Mouse (Mus musculus): ENCODE measurements around the gene Sap30bp. TPM values are rescaled to one million over a fixed set of nuclear protein-coding genes. Genes with fewer than 3 reads are reported as not detected.
A peak's percentile ranks its signal among the peaks of the same experiment; 100 is the strongest.

The Sap30bp gene
- polyA plus RNA-seq, 1 experiment from 2014 or later: 28.3 TPM

GRCm38 (mm10) chr11:115971016-115971415 is 37.9 kb downstream of the Sap30bp start:
- H3K27me3 ChIP-seq (ENCODE audit: control insufficient read depth, insufficient read depth, low read length): peaks cover 28% of the 10 kb centered on the region
- H3K4me3 ChIP-seq (ENCODE audit: low read depth, low read length): no peak overlapping the region
- 71% methylated on average over 6 of the region's 6 CpGs for WGBS (ENCODE audit: insufficient replicate concordance)
- H3K4me1 ChIP-seq (ENCODE audit: control insufficient read depth, insufficient read depth, low read length): peaks cover 10% of the 10 kb centered on the region
- no peak overlapping the region for H3K27ac ChIP-seq (ENCODE audit: low read depth, low read length)
- H3K36me3 ChIP-seq (ENCODE audit: control insufficient read depth, insufficient read depth, low read length): peaks cover 10% of the 10 kb centered on the region
- no peaks in the 10 kb centered on the region for H3K9me3 ChIP-seq (replicated peaks; ENCODE audit: control insufficient read depth, low read length)
- no peak for ATAC-seq (replicated peaks; ENCODE audit: insufficient number of reproducible peaks, low FRiP score, low TSS enrichment)
- H3K9ac ChIP-seq (ENCODE audit: low read depth, low read length): no peak overlapping the region
- H3K4me2 ChIP-seq: no peak overlapping the region

- 12% methylated on average over 43 of the region's 58 CpGs for WGBS (ENCODE audit: insufficient replicate concordance)
- Histone ChIP-seq H3K4me1 (ENCODE audit: control insufficient read depth, insufficient read depth, low read length) (peaks cover 6% of the 10 kb centered on the region), H3K27ac (ENCODE audit: low read depth, low read length) (no peak within 1 kb of the TSS), H3K9ac (ENCODE audit: low read depth, low read length) (peak within 1 kb of the TSS; percentile 63), H3K9me3 (replicated peaks; ENCODE audit: control insufficient read depth, low read length) (no peaks in the 10 kb centered on the region), H3K4me3 (ENCODE audit: low read depth, low read length) (peak within 1 kb of the TSS; percentile 54), H3K27me3 (ENCODE audit: control insufficient read depth, insufficient read depth, low read length) (peaks cover 49% of the 10 kb centered on the region), H3K4me2 (peak within 1 kb of the TSS; percentile 84), H3K36me3 (ENCODE audit: control insufficient read depth, insufficient read depth, low read length) (no peaks in the 10 kb centered on the region)
- no peak for ATAC-seq (replicated peaks; ENCODE audit: insufficient number of reproducible peaks, low FRiP score, low TSS enrichment)
Measured at GRCm38 (mm10) chr11:115974309-115975082, 41.4 kb downstream of the Sap30bp start, which contains the start of gene Itgb4. Gene Itgb4, plus strand, starts transcription at chr11:115974709.

- H3K27me3 ChIP-seq (ENCODE audit: control insufficient read depth, insufficient read depth, low read length): peaks cover 49% of the 10 kb centered on the region
- no peaks in the 10 kb centered on the region for H3K9me3 ChIP-seq (replicated peaks; ENCODE audit: control insufficient read depth, low read length)
- 5% methylated on average over 15 of the region's 18 CpGs for WGBS (ENCODE audit: insufficient replicate concordance)
- no peak overlapping the region for H3K27ac ChIP-seq (ENCODE audit: low read depth, low read length)
- peak overlapping the region; percentile 84 for H3K4me2 ChIP-seq
- H3K9ac ChIP-seq (ENCODE audit: low read depth, low read length): peak overlapping the region; percentile 63
- peak overlapping the region; percentile 54 for H3K4me3 ChIP-seq (ENCODE audit: low read depth, low read length)
- no peak for ATAC-seq (replicated peaks; ENCODE audit: insufficient number of reproducible peaks, low FRiP score, low TSS enrichment)
- peaks cover 6% of the 10 kb centered on the region for H3K4me1 ChIP-seq (ENCODE audit: control insufficient read depth, insufficient read depth, low read length)
- H3K36me3 ChIP-seq (ENCODE audit: control insufficient read depth, insufficient read depth, low read length): no peaks in the 10 kb centered on the region
Measured at GRCm38 (mm10) chr11:115975083-115975420, 42.0 kb downstream of the Sap30bp start.

DNA sequence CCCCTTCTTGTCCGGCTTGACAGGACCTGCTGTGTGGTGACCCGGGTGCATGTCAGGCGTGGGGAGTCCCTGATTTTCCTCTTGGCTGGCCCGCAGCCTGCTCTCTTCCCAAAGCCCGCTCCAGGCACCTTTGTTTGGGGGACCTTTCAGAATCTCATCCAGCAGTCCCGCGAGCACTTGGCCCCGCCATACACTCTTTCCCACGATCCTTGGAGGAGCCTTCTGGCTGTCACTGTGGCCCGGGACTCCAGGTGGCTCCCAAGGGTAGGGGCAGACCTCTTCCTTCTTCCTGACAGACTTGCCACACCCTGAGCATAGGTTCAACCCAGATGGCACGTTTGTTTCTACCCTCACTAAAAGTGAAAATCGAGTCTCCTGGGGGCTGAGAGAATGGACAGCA is 42.5 kb downstream of the Sap30bp start:
- peaks cover 6% of the 10 kb centered on the region for H3K4me1 ChIP-seq (ENCODE audit: control insufficient read depth, insufficient read depth, low read length)
- no peak for ATAC-seq (replicated peaks; ENCODE audit: insufficient number of reproducible peaks, low FRiP score, low TSS enrichment)
- H3K27ac ChIP-seq (ENCODE audit: low read depth, low read length): no peak overlapping the region
- 37% methylated on average over 12 of the region's 12 CpGs for WGBS (ENCODE audit: insufficient replicate concordance)
- peaks cover 51% of the 10 kb centered on the region for H3K27me3 ChIP-seq (ENCODE audit: control insufficient read depth, insufficient read depth, low read length)
- no peak overlapping the region for H3K9ac ChIP-seq (ENCODE audit: low read depth, low read length)
- H3K36me3 ChIP-seq (ENCODE audit: control insufficient read depth, insufficient read depth, low read length): no peaks in the 10 kb centered on the region
- H3K4me2 ChIP-seq: peak overlapping the region; percentile 84
- H3K4me3 ChIP-seq (ENCODE audit: low read depth, low read length): no peak overlapping the region
- H3K9me3 ChIP-seq (replicated peaks; ENCODE audit: control insufficient read depth, low read length): no peaks in the 10 kb centered on the region

- Histone ChIP-seq H3K36me3 (ENCODE audit: control insufficient read depth, insufficient read depth, low read length) (no peaks in the 10 kb centered on the region), H3K4me1 (ENCODE audit: control insufficient read depth, insufficient read depth, low read length) (no peaks in the 10 kb centered on the region), H3K27ac (ENCODE audit: low read depth, low read length) (no peak overlapping the region), H3K4me2 (no peak overlapping the region), H3K9me3 (replicated peaks; ENCODE audit: control insufficient read depth, low read length) (no peaks in the 10 kb centered on the region), H3K4me3 (ENCODE audit: low read depth, low read length) (no peak overlapping the region), H3K27me3 (ENCODE audit: control insufficient read depth, insufficient read depth, low read length) (peaks cover 17% of the 10 kb centered on the region), H3K9ac (ENCODE audit: low read depth, low read length) (no peak overlapping the region)
- 86% methylated on average over 15 of the region's 15 CpGs for WGBS (ENCODE audit: insufficient replicate concordance)
- no peak for ATAC-seq (replicated peaks; ENCODE audit: insufficient number of reproducible peaks, low FRiP score, low TSS enrichment)
Measured at GRCm38 (mm10) chr11:115982472-115982871, 49.4 kb downstream of the Sap30bp start.

GRCm38 (mm10) chr11:115983291-115983690 is 50.2 kb downstream of the Sap30bp start:
- Histone ChIP-seq H3K27ac (ENCODE audit: low read depth, low read length) (no peak overlapping the region), H3K27me3 (ENCODE audit: control insufficient read depth, insufficient read depth, low read length) (peaks cover 17% of the 10 kb centered on the region), H3K36me3 (ENCODE audit: control insufficient read depth, insufficient read depth, low read length) (no peaks in the 10 kb centered on the region), H3K4me2 (no peak overlapping the region), H3K9me3 (replicated peaks; ENCODE audit: control insufficient read depth, low read length) (no peaks in the 10 kb centered on the region), H3K4me1 (ENCODE audit: control insufficient read depth, insufficient read depth, low read length) (no peaks in the 10 kb centered on the region), H3K9ac (ENCODE audit: low read depth, low read length) (no peak overlapping the region), H3K4me3 (ENCODE audit: low read depth, low read length) (no peak overlapping the region)
- no peak for ATAC-seq (replicated peaks; ENCODE audit: insufficient number of reproducible peaks, low FRiP score, low TSS enrichment)
- 74% methylated on average over 8 of the region's 8 CpGs for WGBS (ENCODE audit: insufficient replicate concordance)

DNA sequence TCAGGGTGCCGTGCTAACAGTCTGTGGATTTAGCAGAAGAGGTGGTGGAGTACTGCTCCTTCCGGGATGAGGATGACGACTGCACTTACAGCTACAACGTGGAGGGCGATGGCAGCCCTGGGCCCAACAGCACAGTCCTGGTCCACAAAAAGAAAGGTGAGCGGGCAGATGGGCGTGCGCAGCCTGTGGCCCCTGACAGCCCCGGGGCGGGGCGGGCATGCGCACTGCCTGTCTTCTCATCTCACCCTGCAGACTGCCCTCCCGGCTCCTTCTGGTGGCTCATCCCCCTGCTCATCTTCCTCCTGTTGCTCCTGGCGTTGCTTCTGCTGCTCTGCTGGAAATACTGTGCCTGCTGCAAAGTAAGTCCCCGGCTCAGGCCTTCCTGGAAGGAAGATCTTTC is 56.6 kb downstream of the Sap30bp start:
- ATAC-seq (replicated peaks; ENCODE audit: insufficient number of reproducible peaks, low FRiP score, low TSS enrichment): no peak
- H3K9ac ChIP-seq (ENCODE audit: low read depth, low read length): no peak overlapping the region
- peaks cover 22% of the 10 kb centered on the region for H3K27me3 ChIP-seq (ENCODE audit: control insufficient read depth, insufficient read depth, low read length)
- H3K36me3 ChIP-seq (ENCODE audit: control insufficient read depth, insufficient read depth, low read length): no peaks in the 10 kb centered on the region
- peak overlapping the region; percentile 55 for H3K4me2 ChIP-seq
- peak overlapping the region; percentile 31 for H3K4me3 ChIP-seq (ENCODE audit: low read depth, low read length)
- WGBS (ENCODE audit: insufficient replicate concordance): 21% methylated on average over 15 of the region's 15 CpGs
- H3K4me1 ChIP-seq (ENCODE audit: control insufficient read depth, insufficient read depth, low read length): no peaks in the 10 kb centered on the region
- H3K27ac ChIP-seq (ENCODE audit: low read depth, low read length): no peak overlapping the region
- no peaks in the 10 kb centered on the region for H3K9me3 ChIP-seq (replicated peaks; ENCODE audit: control insufficient read depth, low read length)

DNA sequence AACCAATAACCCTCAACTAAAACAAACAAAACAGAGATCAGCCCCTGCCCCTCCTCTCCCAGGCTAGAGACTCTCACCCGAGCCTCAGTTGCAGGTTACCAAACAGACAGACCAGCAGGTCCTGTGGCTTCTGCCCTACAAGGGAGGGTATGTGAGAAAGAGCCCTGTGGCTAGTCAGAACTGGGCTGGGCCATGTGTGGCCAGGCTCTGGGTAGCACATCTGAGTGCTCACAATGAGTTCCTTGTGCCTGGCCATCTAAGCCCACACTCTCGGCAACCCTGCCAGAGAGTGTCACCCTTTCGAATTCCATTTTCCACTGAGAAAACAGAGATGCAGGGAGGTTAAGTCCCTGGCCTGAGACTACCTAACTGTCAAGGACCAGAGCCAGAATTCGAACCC is 59.0 kb downstream of the Sap30bp start:
- 59% methylated on average over 4 of the region's 4 CpGs for WGBS (ENCODE audit: insufficient replicate concordance)
- Histone ChIP-seq H3K4me1 (ENCODE audit: control insufficient read depth, insufficient read depth, low read length) (no peaks in the 10 kb centered on the region), H3K9ac (ENCODE audit: low read depth, low read length) (no peak overlapping the region), H3K27ac (ENCODE audit: low read depth, low read length) (no peak overlapping the region), H3K27me3 (ENCODE audit: control insufficient read depth, insufficient read depth, low read length) (peaks cover 15% of the 10 kb centered on the region), H3K9me3 (replicated peaks; ENCODE audit: control insufficient read depth, low read length) (no peaks in the 10 kb centered on the region), H3K4me2 (no peak overlapping the region), H3K4me3 (ENCODE audit: low read depth, low read length) (no peak overlapping the region), H3K36me3 (ENCODE audit: control insufficient read depth, insufficient read depth, low read length) (no peaks in the 10 kb centered on the region)
- ATAC-seq (replicated peaks; ENCODE audit: insufficient number of reproducible peaks, low FRiP score, low TSS enrichment): no peak

DNA sequence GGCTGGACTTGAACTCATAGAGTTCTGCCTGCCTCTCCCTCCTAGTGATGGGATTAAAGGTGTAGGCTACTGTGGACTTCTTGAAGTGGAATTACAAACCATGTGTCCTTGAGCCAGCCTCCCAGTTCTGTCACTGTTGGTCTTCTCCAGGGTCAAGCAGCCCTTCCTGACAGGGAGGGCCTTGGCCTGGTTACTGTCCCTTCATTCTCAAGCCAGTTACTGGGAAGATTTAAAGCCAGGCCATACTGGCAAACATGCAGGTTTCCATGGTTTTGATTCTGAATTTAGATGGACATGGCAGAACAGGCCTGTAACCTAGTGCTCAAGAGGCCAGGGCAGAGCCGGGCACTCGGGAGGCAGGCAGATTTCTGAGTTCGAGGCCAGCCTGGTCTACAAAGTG is 62.2 kb downstream of the Sap30bp start:
- Histone ChIP-seq H3K27ac (ENCODE audit: low read depth, low read length) (no peak overlapping the region), H3K9me3 (replicated peaks; ENCODE audit: control insufficient read depth, low read length) (no peaks in the 10 kb centered on the region), H3K27me3 (ENCODE audit: control insufficient read depth, insufficient read depth, low read length) (peaks cover 4% of the 10 kb centered on the region; the same call in 1 of the 2 replicates), H3K36me3 (ENCODE audit: control insufficient read depth, insufficient read depth, low read length) (no peaks in the 10 kb centered on the region), H3K4me2 (no peak overlapping the region), H3K4me1 (ENCODE audit: control insufficient read depth, insufficient read depth, low read length) (no peaks in the 10 kb centered on the region), H3K4me3 (ENCODE audit: low read depth, low read length) (no peak overlapping the region), H3K9ac (ENCODE audit: low read depth, low read length) (no peak overlapping the region)
- ATAC-seq (replicated peaks; ENCODE audit: insufficient number of reproducible peaks, low FRiP score, low TSS enrichment): no peak
- WGBS (ENCODE audit: insufficient replicate concordance): 88% methylated on average over 3 of the region's 3 CpGs
